Mouse (Mus musculus) frontal cortex, adult (tissue): ENCODE results near the gene Naglu.

Source experiments
- ATAC-seq: cut with Nextera tagmentation; 2 replicates; pipeline ENCODE4 v1.9.2; 2017; ENCODE audit warnings: mild to moderate bottlenecking, moderate library complexity, mixed read lengths; ENCODE audit not compliant: low TSS enrichment

The Naglu gene

DNA sequence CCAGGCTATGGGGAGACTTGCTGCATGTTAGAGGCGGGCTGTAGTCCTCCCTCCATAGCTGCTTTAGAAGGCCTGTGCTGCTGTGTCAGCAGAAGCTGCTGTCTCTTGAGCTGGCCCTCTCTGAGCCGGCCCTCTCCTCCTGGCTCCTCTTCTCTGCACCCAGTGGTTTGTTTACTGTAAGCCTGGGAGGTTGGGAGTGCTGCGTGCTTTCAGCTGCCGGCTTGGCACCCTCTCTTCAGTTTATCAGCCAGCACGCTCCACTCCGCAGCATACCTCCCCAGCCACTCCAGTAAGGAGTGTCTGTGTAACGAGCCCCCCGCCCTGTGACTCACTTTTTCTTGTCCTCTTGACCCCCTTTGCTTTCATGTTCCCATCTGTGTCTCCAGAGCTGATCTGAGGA, 12.9 kb upstream of the Naglu start:
- ATAC-seq: peak; percentile 36

- peak; percentile 28; the same call in 1 of the 2 replicates for ATAC-seq
These were observed 12.0 kb upstream of the Naglu start for GRCm38 (mm10) chr11:101057860-101058259.

GRCm38 (mm10) chr11:101058726-101059125, 11.1 kb upstream of the Naglu start:
- ATAC-seq: no peak

GRCm38 (mm10) chr11:101059473-101059872, 10.3 kb upstream of the Naglu start:
- no peak for ATAC-seq

DNA sequence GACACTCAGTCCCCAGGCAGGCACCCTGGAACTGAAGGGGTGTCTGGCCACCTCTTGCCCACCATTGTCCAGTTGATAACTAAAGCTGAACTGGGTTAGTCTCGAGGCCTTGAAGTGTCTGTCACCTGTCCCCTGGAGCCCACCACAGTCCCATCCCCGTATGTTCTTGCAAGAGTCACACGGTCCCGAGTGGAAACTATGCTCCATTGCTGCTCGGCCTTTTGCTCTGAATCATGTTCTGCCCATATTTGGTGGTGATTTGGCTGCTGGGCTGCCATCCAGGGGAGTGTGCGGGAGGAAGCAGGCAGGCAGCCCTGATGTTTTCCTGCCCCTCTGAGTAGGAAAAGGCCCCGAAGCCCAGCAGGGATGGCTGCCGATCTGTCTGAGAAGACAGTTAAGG, 9.7 kb upstream of the Naglu start:
- peak; percentile 53 for ATAC-seq

GRCm38 (mm10) chr11:101061049-101061448, 8.8 kb upstream of the Naglu start:
- ATAC-seq: no peak

GRCm38 (mm10) chr11:101062165-101062884, 7.5 kb upstream of the Naglu start:
- ATAC-seq: peak; percentile 27; the same call in 1 of the 2 replicates

DNA sequence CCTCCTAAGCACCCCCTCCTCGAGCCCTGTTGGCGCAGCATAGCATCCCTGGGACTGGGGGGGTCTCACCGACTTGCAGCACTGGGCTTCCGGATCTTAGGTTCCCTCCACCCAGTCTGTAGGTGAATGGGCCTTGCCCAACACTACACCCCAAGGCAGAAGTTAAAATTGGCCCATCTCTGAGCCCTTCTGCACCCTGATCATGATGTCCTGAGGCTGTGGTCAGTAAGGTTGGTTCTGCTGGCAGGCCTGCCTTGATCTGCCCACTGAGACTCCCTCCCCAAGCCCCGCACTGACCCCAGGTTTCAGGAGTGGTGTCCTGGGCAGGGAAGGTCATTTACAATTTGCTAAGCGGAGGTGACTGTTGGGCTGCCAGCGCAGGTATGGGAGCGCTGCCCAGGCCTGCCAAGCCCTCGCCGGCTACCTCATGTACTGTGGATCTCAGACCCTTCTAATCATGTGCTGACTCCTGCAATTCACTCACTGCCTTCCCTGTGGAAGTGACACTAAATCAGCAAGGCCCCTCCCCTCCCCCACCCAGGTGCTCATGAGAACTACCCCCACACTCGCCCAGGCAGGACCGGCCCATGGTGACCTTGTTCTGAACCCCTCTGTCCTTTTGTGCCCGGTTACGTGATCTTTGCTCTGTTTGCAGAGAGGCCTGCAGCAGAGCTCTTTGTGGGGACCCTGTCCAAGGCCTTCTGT, 6.7 kb upstream of the Naglu start:
- no peak for ATAC-seq

- ATAC-seq: 0 out of 2 replicates have a peak, but pooled peaks have one; percentile 7
These were observed 6.0 kb upstream of the Naglu start for GRCm38 (mm10) chr11:101063676-101064327.

DNA sequence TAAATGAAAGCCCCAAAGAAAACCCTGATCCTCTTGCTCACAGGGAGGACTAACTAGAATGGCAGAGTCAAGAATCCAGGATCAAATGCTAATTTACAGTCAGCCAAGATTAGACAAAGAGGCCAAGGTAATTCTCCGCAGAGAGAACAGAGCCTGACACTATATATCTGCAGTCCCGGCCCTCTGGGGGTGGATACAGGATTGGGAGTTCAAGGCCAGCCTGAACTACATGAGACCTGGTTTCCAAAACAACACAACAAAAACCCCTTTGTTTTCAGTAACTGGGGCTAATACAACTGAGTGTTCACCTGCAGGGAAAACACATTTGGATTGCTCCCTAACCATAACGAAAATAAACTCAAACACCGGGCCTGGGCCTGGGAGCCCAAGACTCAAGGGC, 5.3 kb upstream of the Naglu start:
- no peak for ATAC-seq

- ATAC-seq: no peak
These were observed 4.8 kb upstream of the Naglu start for GRCm38 (mm10) chr11:101065002-101065401.

GRCm38 (mm10) chr11:101066549-101067412, 3.0 kb upstream of the Naglu start:
- no peak for ATAC-seq

DNA sequence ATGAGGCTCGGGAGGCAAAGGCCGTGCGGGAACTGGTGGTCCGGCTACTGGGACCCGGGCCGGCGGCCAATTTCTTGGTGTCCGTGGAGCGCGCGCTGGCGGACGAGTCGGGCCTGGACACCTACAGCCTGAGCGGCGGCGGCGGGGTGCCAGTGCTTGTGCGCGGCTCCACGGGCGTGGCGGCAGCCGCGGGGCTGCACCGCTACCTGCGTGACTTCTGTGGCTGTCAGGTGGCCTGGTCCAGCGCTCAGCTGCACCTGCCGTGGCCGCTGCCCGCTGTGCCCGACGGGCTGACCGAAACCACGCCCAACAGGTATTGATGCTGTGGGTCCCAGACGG, 346 bp downstream of the Naglu start:
- peak; percentile 24 for ATAC-seq

- no peak for ATAC-seq
These were observed 1.2 kb downstream of the Naglu start for GRCm38 (mm10) chr11:101070987-101071386.

- no peak for ATAC-seq
These were observed 2.1 kb downstream of the Naglu start for GRCm38 (mm10) chr11:101071810-101072428.

GRCm38 (mm10) chr11:101078121-101078520, 8.3 kb downstream of the Naglu start, which contains the start of gene Hsd17b1:
Gene Hsd17b1 (plus strand): TSS chr11:101078411.
- no peak for ATAC-seq

DNA sequence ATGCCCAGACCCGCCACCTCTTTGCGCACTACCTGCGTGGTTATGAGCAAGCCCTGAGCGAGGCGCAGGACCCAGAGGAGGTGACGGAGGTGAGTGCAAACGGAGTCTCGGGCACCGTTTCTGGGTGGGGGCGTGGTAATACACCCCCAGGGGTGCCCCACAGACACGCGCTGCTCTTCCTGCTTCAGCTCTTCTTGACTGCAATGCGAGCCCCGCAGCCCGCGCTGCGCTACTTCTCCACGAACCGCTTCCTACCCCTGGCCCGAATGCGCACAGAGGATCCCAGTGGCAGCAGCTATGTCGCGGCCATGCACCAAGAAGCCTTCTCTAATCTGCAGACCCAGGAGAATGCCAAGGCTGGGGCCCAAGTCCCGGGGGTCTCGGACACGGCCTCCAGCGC, 9.9 kb downstream of the Naglu start:
- ATAC-seq: no peak

GRCm38 (mm10) chr11:101080421-101080820, 10.6 kb downstream of the Naglu start:
- no peak for ATAC-seq

DNA sequence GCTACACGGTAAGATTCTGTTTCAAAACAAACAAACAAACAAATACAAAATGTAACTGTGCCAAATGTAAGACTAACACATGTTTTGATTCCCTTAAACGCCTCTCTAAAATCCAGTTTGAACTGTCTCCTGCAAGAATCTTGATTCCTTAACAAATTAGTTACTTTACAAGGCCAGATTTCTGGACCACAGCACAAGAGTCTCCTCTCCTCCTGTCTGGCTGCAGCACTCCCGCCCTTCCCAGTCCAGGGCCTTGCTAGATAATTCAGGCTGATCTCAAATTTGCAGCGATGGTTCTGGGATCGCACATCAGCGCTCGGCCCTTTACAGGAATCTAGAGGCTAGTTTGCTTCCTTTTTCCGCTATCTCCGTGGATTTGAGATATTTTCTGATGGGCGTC, 11.8 kb downstream of the Naglu start:
- ATAC-seq: no peak

DNA sequence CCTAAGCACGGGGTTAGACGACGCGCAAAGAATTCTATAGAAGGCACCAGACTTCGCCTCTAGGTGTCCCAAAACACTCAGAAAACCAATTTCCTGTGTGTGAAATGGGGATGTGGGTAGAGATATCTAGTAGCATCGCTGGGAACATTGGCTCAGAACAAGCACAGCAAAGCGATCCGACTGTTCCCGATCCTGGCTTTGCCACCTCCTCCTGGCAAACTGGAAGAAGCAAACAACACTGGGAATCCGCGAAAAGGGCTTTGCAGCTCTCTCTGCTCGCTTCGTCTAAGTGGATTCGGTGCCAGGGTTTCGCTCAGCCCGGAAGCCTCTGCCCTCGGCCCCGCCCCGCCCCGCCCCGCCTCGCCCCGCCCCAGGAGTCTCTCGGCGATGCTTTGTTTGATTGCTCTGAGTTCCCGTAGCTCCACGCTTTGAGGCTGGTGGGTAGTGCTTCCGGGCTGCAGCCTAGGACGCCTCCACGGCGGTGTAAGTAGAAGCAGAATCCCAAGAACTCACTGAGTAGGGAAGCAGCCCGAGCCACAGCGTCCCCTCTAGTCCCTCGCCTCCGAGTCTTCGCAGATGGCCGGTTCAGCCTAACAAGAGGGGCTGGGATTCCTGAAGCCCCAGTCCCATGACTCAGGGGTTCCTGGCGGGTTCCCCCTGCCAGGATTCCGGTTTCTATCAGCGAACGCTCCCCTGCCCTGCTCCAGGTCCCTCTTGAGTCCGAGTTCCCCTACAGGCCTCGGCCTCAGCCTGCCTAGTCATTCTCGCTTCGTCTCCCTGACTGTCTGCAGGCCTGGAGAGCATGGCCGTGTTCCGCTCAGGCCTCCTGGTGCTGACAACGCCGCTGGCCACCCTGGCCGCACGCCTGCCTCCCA, 12.6 kb downstream of the Naglu start, which contains the start of gene Coasy:
TSS of gene Coasy (plus strand) at position 358 of the 875 bp plus-strand sequence.
- peak; percentile 66 for ATAC-seq
